Mouse (Mus musculus): ENCODE results near the gene Slc37a1.

Gene Slc37a1

GRCm38 (mm10) chr17:31355792-31356502 lies 69.4 kb downstream of the Slc37a1 start:
- no peak for DNase-seq

- no peak for DNase-seq
Observed at GRCm38 (mm10) chr17:31360582-31360981, 74.0 kb downstream of the Slc37a1 start.

GRCm38 (mm10) chr17:31365586-31366166 lies 79.1 kb downstream of the Slc37a1 start:
- no peak for DNase-seq

GRCm38 (mm10) chr17:31370221-31370620 lies 83.6 kb downstream of the Slc37a1 start:
- no peak for DNase-seq

GRCm38 (mm10) chr17:31370931-31371330 lies 84.3 kb downstream of the Slc37a1 start:
- DNase-seq: no peak

- DNase-seq: peak; percentile 71 to 76
Observed at GRCm38 (mm10) chr17:31377961-31378360, 91.4 kb downstream of the Slc37a1 start.

GRCm38 (mm10) chr17:31378361-31378761 lies 91.8 kb downstream of the Slc37a1 start:
- DNase-seq: no peak

GRCm38 (mm10) chr17:31379086-31379485 lies 92.5 kb downstream of the Slc37a1 start:
- DNase-seq: no peak

GRCm38 (mm10) chr17:31379863-31380262 lies 93.3 kb downstream of the Slc37a1 start:
- DNase-seq: no peak

GRCm38 (mm10) chr17:31383320-31383719 lies 96.7 kb downstream of the Slc37a1 start:
- no peak for DNase-seq

- DNase-seq: no peak
Observed at GRCm38 (mm10) chr17:31384968-31385627, 98.5 kb downstream of the Slc37a1 start.

- peak; percentile 16 to 29 for DNase-seq
Observed at GRCm38 (mm10) chr17:31385671-31386665, 99.4 kb downstream of the Slc37a1 start, which contains the start of gene Pde9a. TSS of gene Pde9a (plus strand) at chr17:31386210.

- DNase-seq: no peak
Observed at GRCm38 (mm10) chr17:31386766-31387275, 100.2 kb downstream of the Slc37a1 start.

- DNase-seq: no peak
Observed at GRCm38 (mm10) chr17:31389432-31390050, 102.9 kb downstream of the Slc37a1 start.

GRCm38 (mm10) chr17:31391462-31391861 lies 104.9 kb downstream of the Slc37a1 start:
- no peak for DNase-seq

- no peak for DNase-seq
Observed at GRCm38 (mm10) chr17:31392041-31392440, 105.4 kb downstream of the Slc37a1 start.

GRCm38 (mm10) chr17:31393811-31394210 lies 107.2 kb downstream of the Slc37a1 start:
- DNase-seq: no peak

GRCm38 (mm10) chr17:31400294-31400693 lies 113.7 kb downstream of the Slc37a1 start:
- DNase-seq: no peak

Data from B cell, adult 2 months (primary cell).